Mouse (Mus musculus): ENCODE results near the gene Snip1. TPM values are rescaled to one million over a fixed set of nuclear protein-coding genes. Genes with fewer than 3 reads are reported as not detected.

Gene Snip1
- polyA plus RNA-seq, 1 experiment from 2014 or later = 28.2 TPM

DNA sequence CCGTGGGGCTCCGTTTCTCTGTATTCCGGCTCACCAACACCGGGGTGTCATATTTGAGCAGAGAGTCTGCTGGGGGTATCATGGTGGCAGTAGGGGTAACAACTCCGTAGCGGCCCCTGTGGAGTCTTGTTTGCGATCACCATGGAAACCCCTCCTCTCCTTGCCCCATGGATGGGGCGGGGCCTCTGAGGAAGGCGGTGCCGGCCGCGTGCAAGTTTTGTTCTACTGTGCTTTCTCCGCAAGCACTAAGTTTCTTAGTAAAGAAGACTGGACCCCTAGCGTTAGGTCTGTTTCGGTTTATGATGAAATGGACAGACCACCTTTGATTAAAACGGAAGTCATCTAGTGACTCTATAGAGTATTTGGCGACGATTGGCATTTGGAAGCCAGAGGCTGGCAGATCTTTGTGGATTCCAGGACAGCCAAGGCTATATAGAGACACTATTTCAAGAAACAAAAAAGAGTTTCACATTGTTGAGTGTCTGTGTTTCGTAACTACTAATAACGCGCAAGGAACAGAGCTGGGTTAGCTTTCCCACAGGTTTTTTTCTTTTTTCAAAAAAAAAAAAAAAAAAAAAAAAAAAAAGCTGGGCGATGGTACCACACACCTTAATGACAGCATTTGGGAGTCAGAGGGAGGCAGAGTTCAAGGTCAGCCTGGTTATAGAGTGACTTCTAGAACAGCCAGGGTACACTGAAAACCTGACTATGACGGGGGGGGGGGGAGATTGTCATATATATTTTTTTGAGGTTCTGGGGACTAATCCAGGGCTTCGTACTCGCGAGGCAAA is 760 bp upstream of the Snip1 start, which contains the start of gene Dnali1:
Dnali1 (minus strand) TSS at position 187 of the 791 bp plus-strand sequence.
- H3K4me1 ChIP-seq (replicated peaks) = peaks cover 11% of the 10 kb centered on the region; the same call in 1 of the 2 replicates
- H3K9me3 ChIP-seq = no peaks in the 10 kb centered on the region
- no peaks in the 10 kb centered on the region for H3K27me3 ChIP-seq (replicated peaks)
- ATAC-seq = peak; percentile 46
- peak within 1 kb of the TSS; percentile 89 for H3K9ac ChIP-seq
- peak within 1 kb of the TSS; percentile 82 for H3K4me2 ChIP-seq (replicated peaks)
- peaks cover 9% of the 10 kb centered on the region for H3K36me3 ChIP-seq
- peak within 1 kb of the TSS; percentile 87 for H3K4me3 ChIP-seq (replicated peaks)
- H3K27ac ChIP-seq = no peak within 1 kb of the TSS
- 3% methylated on average over 26 of the region's 26 CpGs for WGBS

DNA sequence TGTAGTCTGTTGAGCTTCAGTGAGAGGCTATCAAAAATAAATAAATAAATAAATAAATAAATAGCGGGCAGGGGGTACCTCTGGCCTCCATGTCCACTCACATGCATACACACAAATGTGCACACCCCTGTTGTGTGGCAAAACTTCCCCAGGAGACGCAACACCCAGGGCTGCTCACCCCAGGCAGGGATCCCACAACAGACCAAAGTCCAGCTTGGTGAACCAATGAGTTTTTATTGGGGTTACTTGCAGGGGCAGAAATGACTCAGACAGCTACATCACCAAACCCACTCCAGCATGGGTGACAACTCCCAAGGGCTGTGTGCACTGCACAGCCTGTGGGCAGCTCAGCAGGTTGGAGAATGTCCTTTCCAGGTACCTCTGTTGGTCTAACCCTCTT is 11.2 kb downstream of the Snip1 start:
- H3K27ac ChIP-seq = no peak overlapping the region
- 71% methylated on average over 2 of the region's 2 CpGs for WGBS
- H3K4me1 ChIP-seq (replicated peaks) = no peaks in the 10 kb centered on the region
- H3K27me3 ChIP-seq (replicated peaks) = no peaks in the 10 kb centered on the region
- H3K4me3 ChIP-seq (replicated peaks) = no peak overlapping the region
- H3K4me2 ChIP-seq (replicated peaks) = no peak overlapping the region
- no peak overlapping the region for H3K9ac ChIP-seq
- ATAC-seq = peak; percentile 81
- H3K9me3 ChIP-seq = no peaks in the 10 kb centered on the region
- H3K36me3 ChIP-seq = peaks cover 16% of the 10 kb centered on the region

DNA sequence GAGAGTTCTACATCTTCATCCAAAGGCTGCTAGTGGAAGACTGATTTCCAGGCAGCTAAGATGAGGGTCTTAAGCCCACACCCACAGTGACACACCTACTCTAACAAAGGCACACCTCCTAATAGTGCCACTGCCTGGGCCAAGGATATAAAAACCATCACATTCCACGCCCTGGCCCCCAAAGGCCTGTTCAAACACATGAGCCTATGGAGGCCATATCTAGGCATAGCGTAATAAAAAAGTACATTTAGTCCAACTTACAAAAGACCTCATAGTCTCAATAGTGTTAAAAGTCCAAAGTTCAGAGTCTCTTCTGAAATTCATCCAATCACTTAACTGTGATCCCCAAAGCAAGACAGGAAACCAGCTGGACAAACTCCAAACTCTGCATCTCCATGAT is 12.2 kb downstream of the Snip1 start:
- Histone ChIP-seq H3K27me3 (replicated peaks) (no peaks in the 10 kb centered on the region), H3K4me1 (replicated peaks) (no peaks in the 10 kb centered on the region), H3K27ac (no peak overlapping the region), H3K36me3 (peaks cover 8% of the 10 kb centered on the region; the same call in 1 of the 2 replicates), H3K9me3 (no peaks in the 10 kb centered on the region), H3K4me3 (replicated peaks) (no peak overlapping the region), H3K4me2 (replicated peaks) (no peak overlapping the region), H3K9ac (no peak overlapping the region)
- peak; percentile 56 for ATAC-seq
- 70% methylated on average over 2 of the region's 2 CpGs for WGBS

DNA sequence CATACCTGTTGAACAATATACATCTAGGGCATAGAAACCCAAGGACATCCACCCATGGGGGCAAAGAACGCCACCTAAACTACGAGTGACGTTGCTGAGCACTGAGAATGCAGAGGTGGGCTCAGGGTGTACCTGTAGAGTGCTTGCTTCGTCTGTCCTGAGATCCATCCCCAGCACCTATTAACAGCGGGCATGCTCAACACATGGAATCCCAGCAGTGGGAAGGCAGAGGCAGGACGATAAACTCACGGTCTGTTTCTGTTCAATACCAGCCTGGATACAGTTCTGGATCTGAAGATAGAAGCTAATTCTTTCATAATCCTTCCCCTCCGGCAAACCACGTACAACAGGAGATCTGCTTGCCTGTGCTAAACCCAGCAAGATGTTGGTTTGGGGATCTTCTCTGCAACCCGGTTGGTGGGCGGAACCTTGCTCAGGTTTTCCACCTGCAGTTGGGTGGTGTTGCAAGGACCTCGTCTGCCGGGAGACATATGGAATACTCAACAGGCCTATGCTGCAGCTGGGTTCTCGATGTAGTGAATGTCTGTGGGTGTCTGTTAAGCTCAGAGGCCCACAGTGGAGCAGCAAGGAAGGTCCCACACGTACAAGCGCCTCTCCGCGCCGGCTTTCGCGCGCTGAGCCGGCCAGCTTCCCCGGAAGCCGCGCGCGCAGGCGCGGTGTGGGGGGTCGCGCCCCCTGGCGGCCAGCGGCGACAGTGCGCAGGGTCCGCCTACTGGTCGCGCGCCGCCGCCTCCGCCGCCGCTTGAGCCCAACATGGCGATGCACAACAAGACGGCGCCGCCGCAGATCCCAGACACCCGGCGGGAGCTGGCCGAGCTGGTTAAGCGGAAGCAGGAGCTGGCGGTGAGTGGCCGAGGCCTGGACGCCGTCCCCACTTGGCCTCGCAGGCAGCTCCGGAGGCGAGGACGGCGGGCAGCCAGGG is 18.2 kb downstream of the Snip1 start, which contains the start of gene Meaf6:
Meaf6 (plus strand) TSS at position 732 of the 943 bp plus-strand sequence.
- H3K9me3 ChIP-seq = no peaks in the 10 kb centered on the region
- peak within 1 kb of the TSS; percentile 98 for H3K27ac ChIP-seq
- 1% methylated on average over 63 of the region's 63 CpGs for whole genome bisulfite sequencing
- peak within 1 kb of the TSS; percentile 94 for H3K9ac ChIP-seq
- peak within 1 kb of the TSS; percentile 87 for H3K4me2 ChIP-seq (replicated peaks)
- peaks cover 9% of the 10 kb centered on the region for H3K4me1 ChIP-seq (replicated peaks)
- H3K4me3 ChIP-seq (replicated peaks) = peak within 1 kb of the TSS; percentile 92
- H3K36me3 ChIP-seq = peaks cover 4% of the 10 kb centered on the region
- H3K27me3 ChIP-seq (replicated peaks) = no peaks in the 10 kb centered on the region
- peak; percentile 96 for ATAC-seq

DNA sequence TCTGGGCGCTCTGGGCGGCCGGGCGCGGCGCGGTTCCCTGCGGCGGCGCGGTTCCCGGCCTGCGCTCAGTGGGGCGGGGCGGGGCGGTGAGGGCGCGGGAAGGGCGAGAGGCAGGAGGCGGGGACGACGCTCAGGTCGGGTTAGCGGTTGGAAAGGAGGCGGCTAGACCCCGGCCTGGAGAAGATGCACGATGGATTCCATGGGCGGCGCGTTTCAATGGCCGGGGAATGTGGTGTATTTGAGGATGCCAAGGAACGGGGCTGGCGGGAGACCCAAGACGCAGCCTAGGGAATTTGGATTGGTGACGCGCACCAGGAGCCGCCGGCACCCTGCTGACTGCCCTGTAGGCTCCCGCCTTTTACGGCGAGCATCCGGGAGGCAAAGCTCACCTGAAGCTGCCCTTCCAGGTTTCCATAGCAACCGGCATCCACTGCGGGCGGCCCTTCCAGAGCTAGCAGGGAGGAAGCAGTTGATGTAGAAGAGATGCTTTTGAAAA is 18.9 kb downstream of the Snip1 start:
- Histone ChIP-seq H3K4me1 (replicated peaks) (peaks cover 9% of the 10 kb centered on the region), H3K9me3 (no peaks in the 10 kb centered on the region), H3K4me2 (replicated peaks) (peak overlapping the region; percentile 87), H3K9ac (peak overlapping the region; percentile 94), H3K27me3 (replicated peaks) (no peaks in the 10 kb centered on the region), H3K27ac (peak overlapping the region; percentile 98), H3K4me3 (replicated peaks) (peak overlapping the region; percentile 92), H3K36me3 (peaks cover 7% of the 10 kb centered on the region)
- ATAC-seq = peak; percentile 99
- WGBS = under 1% methylated on average over 45 of the region's 45 CpGs

DNA sequence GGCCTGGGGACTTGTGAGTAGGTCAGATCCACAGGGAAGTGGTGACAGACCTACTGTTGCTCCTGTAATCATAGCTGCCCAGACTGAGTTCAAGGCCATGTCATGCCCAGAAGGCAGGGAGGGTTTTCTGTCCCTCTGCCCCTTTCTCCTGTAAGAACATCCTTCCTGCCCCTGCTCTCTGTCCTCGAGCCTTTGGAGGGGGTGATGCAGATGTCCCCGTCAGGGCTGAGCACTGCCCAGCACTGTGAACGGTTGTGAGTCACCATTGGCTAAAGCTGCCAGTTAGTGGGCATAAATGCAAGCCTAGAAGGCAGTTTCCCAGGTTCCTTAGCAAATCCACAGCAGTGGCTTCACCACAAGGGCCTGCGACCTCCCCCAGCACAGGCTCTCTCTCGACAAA is 26.6 kb downstream of the Snip1 start:
- Histone ChIP-seq H3K4me3 (replicated peaks) (no peak overlapping the region), H3K27ac (no peak overlapping the region), H3K4me2 (replicated peaks) (no peak overlapping the region), H3K9ac (no peak overlapping the region), H3K27me3 (replicated peaks) (no peaks in the 10 kb centered on the region), H3K36me3 (peaks cover 11% of the 10 kb centered on the region), H3K9me3 (no peaks in the 10 kb centered on the region), H3K4me1 (replicated peaks) (no peaks in the 10 kb centered on the region)
- 82% methylated on average over 5 of the region's 5 CpGs for WGBS
- ATAC-seq = no peak

DNA sequence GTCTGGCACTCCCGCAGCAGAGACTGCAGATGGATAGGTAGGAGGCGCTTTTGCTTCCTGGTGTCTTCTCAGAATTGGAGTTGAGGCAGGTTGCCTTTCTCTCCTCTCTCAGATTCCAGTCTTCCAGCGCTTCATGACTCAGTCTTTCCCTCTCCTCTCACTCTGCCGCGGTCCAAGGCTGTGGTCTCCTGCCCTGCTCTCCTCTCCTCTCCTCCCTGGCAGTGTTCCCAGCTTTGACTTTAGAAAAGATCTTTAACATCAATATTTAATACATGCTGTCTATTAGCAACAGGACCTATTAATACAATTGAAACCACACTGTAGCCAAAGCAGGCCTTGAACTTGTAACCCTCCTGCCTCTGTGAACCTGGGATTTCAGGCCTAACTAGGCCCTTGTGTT is 29.6 kb downstream of the Snip1 start:
- Histone ChIP-seq H3K27ac (no peak overlapping the region), H3K4me3 (replicated peaks) (no peak overlapping the region), H3K27me3 (replicated peaks) (no peaks in the 10 kb centered on the region), H3K4me2 (replicated peaks) (no peak overlapping the region), H3K36me3 (peaks cover 2% of the 10 kb centered on the region), H3K9ac (no peak overlapping the region), H3K4me1 (replicated peaks) (no peaks in the 10 kb centered on the region), H3K9me3 (no peaks in the 10 kb centered on the region)
- ATAC-seq = no peak
- 85% methylated on average over 5 of the region's 5 CpGs for WGBS

DNA sequence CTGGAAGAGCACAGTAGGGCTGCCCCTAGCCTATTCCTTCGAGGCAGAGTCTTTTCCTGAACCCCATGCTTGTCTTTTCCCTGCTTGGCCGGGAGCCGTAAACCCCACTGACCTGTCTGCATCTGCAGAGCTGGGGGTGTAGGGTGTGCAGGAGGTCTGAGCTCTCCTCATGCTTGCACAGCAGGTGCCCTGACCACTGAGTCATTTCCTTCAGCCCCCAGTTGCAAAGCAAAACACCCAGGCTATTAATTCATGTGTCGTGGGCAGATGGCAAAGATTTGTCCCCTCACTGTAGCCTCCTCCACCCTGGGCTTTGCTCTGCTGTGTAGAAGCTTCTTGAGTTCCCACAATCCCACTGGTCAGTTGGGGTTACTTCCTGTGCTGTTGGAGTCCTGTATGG is 30.9 kb downstream of the Snip1 start:
- Histone ChIP-seq H3K9me3 (no peaks in the 10 kb centered on the region), H3K9ac (no peak overlapping the region), H3K4me2 (replicated peaks) (no peak overlapping the region), H3K4me1 (replicated peaks) (no peaks in the 10 kb centered on the region), H3K4me3 (replicated peaks) (no peak overlapping the region), H3K27ac (no peak overlapping the region), H3K27me3 (replicated peaks) (no peaks in the 10 kb centered on the region), H3K36me3 (peaks cover 3% of the 10 kb centered on the region)
- WGBS = 83% methylated on average over 4 of the region's 4 CpGs
- no peak for ATAC-seq

DNA sequence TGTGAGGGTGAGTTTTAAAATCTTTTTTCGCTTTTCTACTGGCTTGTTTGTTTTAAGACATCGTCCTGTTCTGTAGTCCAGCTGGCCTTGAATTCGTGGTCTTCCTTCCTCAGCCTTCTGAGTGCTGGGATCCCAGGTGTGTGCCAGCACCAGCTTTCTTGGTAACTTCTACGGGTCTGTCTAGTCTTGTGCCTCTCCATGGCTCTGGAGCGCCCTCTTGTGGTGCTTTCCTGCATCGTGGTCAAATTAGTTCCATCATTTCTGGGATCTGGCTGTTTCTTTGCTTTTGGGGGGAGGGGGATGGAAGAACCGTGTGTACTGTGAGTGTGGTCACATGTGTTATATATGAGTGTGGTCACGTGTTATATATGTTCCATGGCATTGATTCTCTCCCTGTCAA is 33.0 kb downstream of the Snip1 start:
- Histone ChIP-seq H3K9me3 (no peaks in the 10 kb centered on the region), H3K27me3 (replicated peaks) (no peaks in the 10 kb centered on the region), H3K36me3 (0 out of 2 replicates have a peak, but pooled peaks cover 3% of the 10 kb centered on the region), H3K27ac (no peak overlapping the region), H3K4me2 (replicated peaks) (no peak overlapping the region), H3K9ac (no peak overlapping the region), H3K4me3 (replicated peaks) (no peak overlapping the region), H3K4me1 (replicated peaks) (no peaks in the 10 kb centered on the region)
- ATAC-seq = peak; percentile 77
- 10% methylated on average over 8 of the region's 8 CpGs for WGBS

DNA sequence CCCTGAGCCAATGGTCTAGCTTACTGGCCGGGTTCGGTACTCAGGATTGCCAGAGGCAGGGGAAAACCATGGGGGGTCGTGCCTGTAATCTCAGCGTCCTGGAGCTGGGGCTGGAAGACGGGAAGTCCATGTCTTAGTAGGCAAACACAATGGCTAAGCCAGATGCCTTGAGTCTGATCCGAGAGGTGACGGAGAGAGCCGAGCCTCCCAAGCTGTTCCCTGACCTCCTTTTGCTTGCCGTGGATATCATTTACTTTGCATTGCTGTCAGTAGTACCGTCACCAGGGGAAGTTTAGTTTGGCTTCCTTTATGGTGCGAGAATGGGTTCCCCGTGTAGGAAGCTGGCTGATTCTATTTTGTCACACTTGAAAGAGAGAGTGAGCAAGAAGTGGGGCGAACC is 34.9 kb downstream of the Snip1 start:
- H3K9ac ChIP-seq = no peak overlapping the region
- 0 out of 2 replicates have a peak, but pooled peaks cover 8% of the 10 kb centered on the region for H3K36me3 ChIP-seq
- no peaks in the 10 kb centered on the region for H3K4me1 ChIP-seq (replicated peaks)
- H3K4me3 ChIP-seq (replicated peaks) = no peak overlapping the region
- no peaks in the 10 kb centered on the region for H3K9me3 ChIP-seq
- H3K27me3 ChIP-seq (replicated peaks) = no peaks in the 10 kb centered on the region
- no peak overlapping the region for H3K27ac ChIP-seq
- no peak overlapping the region for H3K4me2 ChIP-seq (replicated peaks)
- no peak for ATAC-seq
- WGBS = 82% methylated on average over 13 of the region's 13 CpGs

DNA sequence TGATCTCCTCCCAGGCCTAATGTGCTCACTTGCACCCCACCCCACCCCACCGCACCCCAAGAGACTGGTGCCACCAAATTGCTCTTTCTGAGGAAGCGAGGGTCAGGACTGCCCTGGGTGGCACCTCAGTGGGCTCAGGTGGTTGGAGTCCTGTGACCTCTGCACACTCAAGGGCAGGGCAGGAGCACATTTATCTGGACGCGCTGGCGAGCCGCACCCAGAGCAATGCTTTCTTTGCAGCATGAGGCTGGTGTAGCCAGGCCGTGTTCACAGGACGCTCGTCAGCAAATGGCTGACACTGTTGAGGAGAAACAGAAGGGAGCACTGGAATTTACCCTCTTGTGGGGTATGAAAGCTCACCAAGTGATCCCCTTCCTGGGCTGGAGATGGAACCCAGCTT is 38.9 kb downstream of the Snip1 start:
- Histone ChIP-seq H3K4me3 (replicated peaks) (no peak overlapping the region), H3K4me1 (replicated peaks) (no peaks in the 10 kb centered on the region), H3K4me2 (replicated peaks) (no peak overlapping the region), H3K9me3 (no peaks in the 10 kb centered on the region), H3K9ac (no peak overlapping the region), H3K27ac (no peak overlapping the region), H3K27me3 (replicated peaks) (no peaks in the 10 kb centered on the region), H3K36me3 (0 out of 2 replicates have a peak, but pooled peaks cover 8% of the 10 kb centered on the region)
- ATAC-seq = no peak
- 78% methylated on average over 9 of the region's 9 CpGs for WGBS

DNA sequence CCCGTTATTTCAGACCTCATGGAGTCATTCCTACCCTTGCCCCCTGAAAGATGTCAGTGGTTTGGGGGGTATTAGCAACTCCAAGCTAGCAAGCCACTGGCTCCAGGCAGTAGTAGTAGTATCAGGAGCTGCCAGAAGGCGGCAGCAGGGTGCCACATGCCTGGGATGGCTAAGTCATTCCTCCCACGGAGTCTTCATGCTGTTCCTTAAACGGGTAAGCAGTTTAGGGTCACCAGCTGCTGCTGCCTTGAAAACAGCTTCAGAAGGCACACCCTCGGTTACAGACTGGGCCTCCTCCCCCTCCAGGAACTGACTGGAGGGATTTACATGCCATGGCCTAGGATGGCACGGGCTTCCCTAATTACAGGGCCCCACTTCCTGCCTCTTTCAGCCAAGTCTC is 48.2 kb downstream of the Snip1 start:
- Histone ChIP-seq H3K9ac (0 out of 2 replicates have a peak overlapping the region, but pooled peaks have one; percentile 8), H3K27ac (no peak overlapping the region), H3K36me3 (no peaks in the 10 kb centered on the region), H3K4me3 (replicated peaks) (no peak overlapping the region), H3K4me2 (replicated peaks) (peak overlapping the region; percentile 26; the same call in 1 of the 2 replicates), H3K9me3 (no peaks in the 10 kb centered on the region), H3K27me3 (replicated peaks) (no peaks in the 10 kb centered on the region), H3K4me1 (replicated peaks) (peaks cover 20% of the 10 kb centered on the region)
- peak; percentile 50 for ATAC-seq
- 8% methylated on average over 6 of the region's 6 CpGs for WGBS

Measured in intestine, embryonic 15.5 days (tissue).